Mouse (Mus musculus) liver, embryonic 11.5 days (tissue): ENCODE measurements around the gene Ear14. TPM values are rescaled to one million over a fixed set of nuclear protein-coding genes. Genes with fewer than 3 reads are reported as not detected.
"Not testable (repeated sequence)": the region's sequence is repeated elsewhere in the genome, so short reads cannot be mapped to it uniquely, and the experiment has no call there.

Experiments
- ATAC-seq: fragments of 200-750 bp; cut with Nextera tagmentation; replicated peaks from 2 replicates; pipeline ENCODE4 v1.8.0; 2017; ENCODE audit warnings: moderate number of reproducible peaks, mild to moderate bottlenecking, moderate TSS enrichment, moderate library complexity; ENCODE audit not compliant: low FRiP score
- DNase-seq: peaks from one replicate; pipeline ENCODE4 v3.0.0-alpha.2; 2017; ENCODE audit warnings: low spot score
- H3K27ac ChIP-seq: fragments of 300-500 bp; sonication (generic); 2 replicates; pipeline ENCODE4 v1.5.1; 2014; ENCODE audit warnings: mild to moderate bottlenecking, low read depth, low read length, control low read depth
- H3K27me3 ChIP-seq: fragments of 300-500 bp; sonication (generic); replicated peaks from 2 replicates; pipeline ENCODE4 v1.6.1; 2014; ENCODE audit warnings: low read length, mixed read lengths; ENCODE audit not compliant: control insufficient read depth, insufficient read depth
- H3K36me3 ChIP-seq: fragments of 300-500 bp; sonication (generic); 2 replicates; pipeline ENCODE4 v1.6.1; 2014; ENCODE audit warnings: mild to moderate bottlenecking, low read length, moderate library complexity, mixed read lengths; ENCODE audit not compliant: control insufficient read depth, insufficient read depth
- H3K4me1 ChIP-seq: fragments of 300-500 bp; sonication (generic); replicated peaks from 2 replicates; pipeline ENCODE4 v1.6.1; 2014; ENCODE audit warnings: low read length, mixed read lengths; ENCODE audit not compliant: control insufficient read depth, insufficient read depth
- H3K4me2 ChIP-seq: fragments of 300-500 bp; sonication (generic); 2 replicates; pipeline ENCODE4 v1.6.1; 2014; ENCODE audit warnings: mild to moderate bottlenecking, control low read depth, moderate library complexity
- H3K4me3 ChIP-seq: fragments of 300-500 bp; sonication (generic); 2 replicates; pipeline ENCODE4 v1.5.1; 2014; ENCODE audit warnings: low read depth, low read length, control low read depth
- H3K9ac ChIP-seq: fragments of 300-500 bp; sonication (generic); 2 replicates; pipeline ENCODE4 v1.6.1; 2014; ENCODE audit warnings: low read depth, low read length, control low read depth
- H3K9me3 ChIP-seq: fragments of 300-500 bp; sonication (generic); 2 replicates; pipeline ENCODE4 v1.6.1; 2016; ENCODE audit warnings: low read length, inconsistent platforms, mixed read lengths; ENCODE audit not compliant: control insufficient read depth
- WGBS: fragments of 180-500 bp; shearing (Covaris S2); extraction: QIAGEN DNeasy Blood & Tissue Kit; methylation state at CpG from one replicate; pipeline ENCODE4 v1.1.7; 2014; 5-methylcytosine and 5-hydroxymethylcytosine counted together
- polyA plus RNA-seq: library from polyadenylated mRNA; unstranded; fragments of >200 nt; fragmentation: Nextera tagmentation; extraction: Ambion mirVana; gene quantifications from 2 replicates; pipeline ENCODE4 v1.2.1, GENCODE M21; 2014

Gene Ear14
- polyA plus RNA-seq, 1 experiment from 2014 or later = not detected

DNA sequence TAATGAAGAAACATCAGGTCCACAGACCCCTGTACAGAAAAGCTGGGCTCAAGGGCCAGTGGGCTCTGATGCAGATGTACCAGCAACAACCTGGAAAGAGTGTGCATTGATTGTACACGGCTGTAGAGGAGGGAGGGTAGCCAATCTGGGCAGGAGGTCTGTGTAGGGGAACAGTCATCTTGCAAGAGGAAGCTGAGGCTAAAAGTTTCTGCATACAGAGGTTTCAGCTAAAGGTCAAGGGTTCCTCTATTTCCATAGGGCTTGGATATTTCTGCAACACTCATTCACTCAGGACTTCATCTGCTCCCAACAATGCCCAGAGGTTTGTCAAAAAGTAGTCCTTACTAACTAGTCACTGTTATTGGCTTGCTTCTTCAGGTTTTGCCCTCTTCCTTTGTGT is 34.3 kb downstream of the Ear14 start:
- ATAC-seq, H3K27me3 ChIP-seq, H3K4me2 ChIP-seq, H3K36me3 ChIP-seq, H3K9ac ChIP-seq, H3K27ac ChIP-seq, H3K9me3 ChIP-seq, DNase-seq, H3K4me1 ChIP-seq, H3K4me3 ChIP-seq: not testable (repeated sequence)
- 73% methylated on average over 1 of the region's 1 CpGs for WGBS

DNA sequence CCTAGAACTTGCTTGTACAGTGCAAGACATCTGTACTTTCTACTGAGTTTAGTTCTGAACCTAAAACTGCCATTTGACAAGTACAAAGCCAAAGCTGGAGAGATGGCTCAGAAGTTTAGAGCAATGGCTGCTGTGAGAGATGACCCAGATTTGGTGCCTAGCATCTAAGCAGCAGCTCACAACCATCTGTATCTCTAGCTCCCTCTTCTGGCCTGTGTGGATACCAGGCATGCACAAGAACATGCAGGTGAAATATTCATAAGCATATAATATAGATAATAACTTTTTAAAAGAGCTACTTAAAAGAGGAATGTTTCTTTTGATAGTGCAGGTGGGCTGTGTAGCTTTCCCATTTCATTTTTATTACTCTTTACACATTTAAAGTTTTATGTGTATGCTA is 37.7 kb downstream of the Ear14 start:
- Histone ChIP-seq H3K4me2 (no peak overlapping the region), H3K27ac (no peak overlapping the region), H3K36me3 (no peaks in the 10 kb centered on the region), H3K4me3 (no peak overlapping the region), H3K9me3 (no peaks in the 10 kb centered on the region), H3K4me1 (no peaks in the 10 kb centered on the region), H3K9ac (no peak overlapping the region), H3K27me3 (no peaks in the 10 kb centered on the region)
- DNase-seq = no peak
- ATAC-seq = no peak

DNA sequence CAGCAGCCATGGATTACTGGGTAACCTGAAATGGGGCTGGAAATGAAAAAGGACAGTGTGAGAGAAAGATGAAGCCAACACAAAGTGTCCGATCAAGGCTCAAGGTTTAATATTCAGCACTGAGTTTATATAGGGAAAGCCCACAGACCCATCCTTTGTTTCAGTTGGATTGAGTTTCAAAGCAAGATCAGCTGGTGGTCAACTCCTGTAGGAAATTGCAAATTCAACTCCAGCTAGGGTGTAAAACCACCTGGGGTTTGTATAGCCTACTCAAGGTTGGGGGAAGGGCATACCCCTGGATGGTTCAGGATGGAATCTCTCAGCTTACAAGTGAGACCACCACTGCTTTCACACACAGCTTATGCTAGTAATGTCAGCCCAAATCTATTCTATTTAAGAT is 44.5 kb downstream of the Ear14 start:
- Histone ChIP-seq H3K9me3 (no peaks in the 10 kb centered on the region), H3K4me3 (no peak overlapping the region), H3K4me1 (no peaks in the 10 kb centered on the region), H3K9ac (no peak overlapping the region), H3K27ac (no peak overlapping the region), H3K27me3 (no peaks in the 10 kb centered on the region), H3K36me3 (no peaks in the 10 kb centered on the region), H3K4me2 (no peak overlapping the region)
- 80% methylated on average over 1 of the region's 1 CpGs for WGBS
- DNase-seq (no peak), ATAC-seq (no peak)

DNA sequence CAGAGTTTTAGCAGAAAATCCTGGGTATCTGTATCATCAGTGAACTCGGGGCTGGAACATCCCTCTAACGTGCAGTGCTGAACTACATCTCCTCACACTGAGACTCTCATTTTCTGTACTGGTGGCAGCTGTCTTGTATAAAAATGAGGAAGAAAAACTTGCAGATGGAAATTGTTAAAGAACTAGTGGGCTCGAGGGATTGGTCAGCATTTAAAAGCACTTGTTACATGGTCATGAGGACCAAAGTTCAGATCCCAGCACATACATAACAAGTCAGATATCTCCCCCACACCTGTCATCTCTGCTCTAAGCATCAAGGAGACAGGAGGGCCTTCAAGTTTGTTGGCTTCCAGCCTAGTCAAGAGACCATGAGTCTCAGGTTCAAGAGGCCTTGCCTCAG is 47.2 kb downstream of the Ear14 start:
- Histone ChIP-seq H3K27ac (no peak overlapping the region), H3K9me3 (no peaks in the 10 kb centered on the region), H3K36me3 (no peaks in the 10 kb centered on the region), H3K9ac (no peak overlapping the region), H3K4me3 (no peak overlapping the region), H3K27me3 (no peaks in the 10 kb centered on the region), H3K4me1 (no peaks in the 10 kb centered on the region), H3K4me2 (no peak overlapping the region)
- 64% methylated on average over 3 of the region's 3 CpGs for WGBS
- ATAC-seq = no peak
- no peak for DNase-seq

DNA sequence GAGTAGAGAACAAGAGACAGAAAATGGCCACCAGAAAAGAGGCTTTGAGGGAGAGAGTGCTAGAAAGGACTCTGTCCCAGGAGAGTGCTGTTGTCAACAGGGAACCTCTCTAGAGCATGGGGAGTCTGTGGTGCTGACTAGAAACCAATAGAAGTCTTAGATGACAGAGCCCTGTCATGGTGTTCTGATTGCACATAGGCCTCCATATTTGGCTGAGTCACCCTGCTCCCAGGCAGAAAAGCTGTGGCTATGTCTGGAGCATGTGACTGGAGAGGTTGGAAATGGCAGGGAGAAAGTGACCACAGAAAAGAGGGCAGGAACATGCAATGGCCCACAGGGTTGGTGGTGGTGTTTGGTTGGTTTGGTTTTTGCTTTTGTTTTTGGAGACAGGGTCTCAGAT is 49.0 kb downstream of the Ear14 start:
- H3K4me1 ChIP-seq, H3K4me2 ChIP-seq, H3K9me3 ChIP-seq, DNase-seq, H3K27me3 ChIP-seq, H3K4me3 ChIP-seq, H3K9ac ChIP-seq, ATAC-seq, H3K36me3 ChIP-seq, H3K27ac ChIP-seq: not testable (repeated sequence)

DNA sequence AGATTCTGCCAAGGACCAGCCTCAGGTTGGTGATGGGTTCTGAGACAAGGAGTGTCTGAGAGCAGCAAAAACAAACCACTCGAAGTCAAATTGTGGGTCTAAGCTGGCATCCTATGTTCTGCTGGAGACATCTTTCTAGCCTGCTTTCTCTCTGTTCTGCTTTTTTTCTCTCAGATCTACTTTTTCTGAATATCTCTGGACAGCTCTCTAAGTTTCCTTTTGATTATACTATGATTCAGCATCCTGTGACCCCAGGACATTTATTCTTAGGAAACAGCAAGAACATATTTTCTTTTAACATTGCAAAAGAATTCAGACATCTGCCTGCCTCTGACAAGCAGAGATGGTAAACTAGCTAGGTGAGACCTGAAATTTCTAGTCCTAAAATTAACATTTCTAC is 50.4 kb downstream of the Ear14 start:
- Histone ChIP-seq H3K36me3 (no peaks in the 10 kb centered on the region), H3K4me3 (no peak overlapping the region), H3K27ac (no peak overlapping the region), H3K4me1 (no peaks in the 10 kb centered on the region), H3K9me3 (no peaks in the 10 kb centered on the region), H3K9ac (no peak overlapping the region), H3K27me3 (no peaks in the 10 kb centered on the region), H3K4me2 (no peak overlapping the region)
- ATAC-seq (no peak), DNase-seq (no peak)
- whole genome bisulfite sequencing = 82% methylated on average over 1 of the region's 1 CpGs

Other genes starting within 250 kb of the Ear14 start
- gene Pnp2, start 247.4 kb upstream of the Ear14 start, polyA plus RNA-seq = 2.8 and 2.9 TPM in 2 replicates
- gene Rnase10, start 195.6 kb upstream of the Ear14 start, polyA plus RNA-seq = not detected in 2 replicates
- not detected in 2 replicates for gene Rnase9, start 161.5 kb upstream of the Ear14 start, polyA plus RNA-seq
- not detected in 2 replicates for gene Rnase11, start 153.2 kb upstream of the Ear14 start, polyA plus RNA-seq
- 1.4 and 1.6 TPM in 2 replicates for gene Rnase12, start 145.7 kb upstream of the Ear14 start, polyA plus RNA-seq
- not detected in 2 replicates for gene Olfr750, start 129.0 kb upstream of the Ear14 start, polyA plus RNA-seq
- gene Rnase4, start 112.3 kb upstream of the Ear14 start, polyA plus RNA-seq = 13.3 and 13.6 TPM in 2 replicates
- gene Ang, start 112.2 kb upstream of the Ear14 start, polyA plus RNA-seq = 3.6 and 4.0 TPM in 2 replicates
- not detected in 2 replicates for gene Eddm3b, start 89.0 kb upstream of the Ear14 start, polyA plus RNA-seq
- gene Rnase6, start 79.5 kb upstream of the Ear14 start, polyA plus RNA-seq = 3.2 and 4.2 TPM in 2 replicates
- gene Rnase1, start 56.6 kb upstream of the Ear14 start, polyA plus RNA-seq = not detected in 2 replicates
- not detected in 2 replicates for gene Rnase2b, start 41.1 kb upstream of the Ear14 start, polyA plus RNA-seq
- gene Ang2, start 4.2 kb upstream of the Ear14 start, polyA plus RNA-seq = not detected in 2 replicates
- not detected in 2 replicates for gene Rnase2a, start 52.7 kb downstream of the Ear14 start, polyA plus RNA-seq
- not detected in 2 replicates for gene Gm7247, start 158.4 kb downstream of the Ear14 start, polyA plus RNA-seq
- not detected in 2 replicates for gene Vmn2r88, start 207.4 kb downstream of the Ear14 start, polyA plus RNA-seq
- not detected in 2 replicates for gene Vmn2r89, start 248.5 kb downstream of the Ear14 start, polyA plus RNA-seq